Mouse (Mus musculus) embryonic facial prominence, embryonic 13.5 days (tissue): ENCODE data around the gene Cotl1. TPM values are rescaled to one million over a fixed set of nuclear protein-coding genes. Genes with fewer than 3 reads are reported as not detected.

ENCODE experiments used
- ATAC-seq: fragments of 200-750 bp; cut with Nextera tagmentation; 2 replicates; pipeline ENCODE4 v1.8.0; 2017; ENCODE audit warnings: low read depth; ENCODE audit not compliant: insufficient number of reproducible peaks, insufficient read depth, low FRiP score, low TSS enrichment
- H3K27ac ChIP-seq: fragments of 300-500 bp; sonication (generic); 2 replicates; pipeline ENCODE4 v1.5.1; 2015; ENCODE audit warnings: moderate library complexity, mild to moderate bottlenecking, inconsistent platforms
- H3K27me3 ChIP-seq: fragments of 300-500 bp; sonication (generic); 2 replicates; pipeline ENCODE4 v1.6.1; 2015; ENCODE audit warnings: mild to moderate bottlenecking, inconsistent platforms
- H3K36me3 ChIP-seq: fragments of 300-500 bp; sonication (generic); 2 replicates; pipeline ENCODE4 v1.6.1; 2015; ENCODE audit warnings: mild to moderate bottlenecking, inconsistent platforms
- H3K4me1 ChIP-seq: fragments of 300-500 bp; sonication (generic); 2 replicates; pipeline ENCODE4 v1.6.1; 2015; ENCODE audit warnings: inconsistent platforms
- H3K4me2 ChIP-seq: fragments of 300-500 bp; sonication (generic); 2 replicates; pipeline ENCODE4 v1.6.1; 2015; ENCODE audit warnings: moderate library complexity, mild to moderate bottlenecking, inconsistent platforms
- H3K4me3 ChIP-seq: fragments of 300-500 bp; sonication (generic); 2 replicates; pipeline ENCODE4 v1.5.1; 2015; ENCODE audit warnings: mild to moderate bottlenecking, inconsistent platforms
- H3K9ac ChIP-seq: fragments of 300-500 bp; sonication (generic); 2 replicates; pipeline ENCODE4 v1.6.1; 2015; ENCODE audit warnings: mild to moderate bottlenecking, inconsistent platforms
- H3K9me3 ChIP-seq: fragments of 300-500 bp; sonication (generic); 2 replicates; pipeline ENCODE4 v1.6.1; 2016; ENCODE audit warnings: inconsistent platforms
- WGBS: fragments of 180-500 bp; shearing (Covaris S2); methylation state at CpG from one replicate; pipeline ENCODE4 v1.1.7; 2015; ENCODE audit warnings: mixed read lengths; 5-methylcytosine and 5-hydroxymethylcytosine counted together
- polyA plus RNA-seq: library from polyadenylated mRNA; unstranded; fragments of >200 nt; fragmentation: Nextera tagmentation; extraction: Ambion mirVana; gene quantifications from 2 replicates; pipeline ENCODE4 v1.2.1, GENCODE M21; 2015

Gene Cotl1
- polyA plus RNA-seq, 1 experiment from 2014 or later: 71.3 TPM

- peaks cover 70% of the 10 kb centered on the region for H3K4me1 ChIP-seq
- H3K27me3 ChIP-seq: no peaks in the 10 kb centered on the region
- 0 out of 2 replicates have a peak overlapping the region, but pooled peaks have one; percentile 32 for H3K9ac ChIP-seq
- no peak overlapping the region for H3K4me2 ChIP-seq
- 45% methylated on average over 10 of the region's 10 CpGs for WGBS
- H3K36me3 ChIP-seq: no peaks in the 10 kb centered on the region
- no peak overlapping the region for H3K27ac ChIP-seq
- H3K9me3 ChIP-seq: no peaks in the 10 kb centered on the region
- no peak overlapping the region for H3K4me3 ChIP-seq
- ATAC-seq: no peak
These were observed 11.3 kb downstream of the Cotl1 start for GRCm38 (mm10) chr8:119829015-119829414.

DNA sequence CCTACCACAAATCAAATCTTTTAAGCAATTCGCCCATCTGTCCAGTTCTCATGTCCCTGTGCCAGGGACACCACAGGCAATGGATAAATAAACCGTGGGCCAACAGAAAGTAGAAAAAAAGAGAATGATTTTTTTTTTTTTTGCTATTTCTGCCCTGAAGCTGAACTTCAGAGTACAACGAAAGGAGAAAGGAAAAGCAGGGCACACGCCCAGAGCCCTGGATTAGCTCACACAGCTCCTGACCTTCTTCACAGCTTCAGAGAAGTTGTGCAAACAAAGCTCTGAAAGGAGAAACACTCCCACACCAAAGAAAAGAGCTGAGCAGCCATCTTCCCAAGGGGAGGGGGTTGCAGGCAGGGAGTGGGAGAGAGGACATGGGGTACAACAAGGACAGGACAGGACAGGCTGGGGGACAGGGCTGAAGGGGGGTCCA lies 12.6 kb downstream of the Cotl1 start:
- Histone ChIP-seq H3K9ac (no peak overlapping the region), H3K36me3 (no peaks in the 10 kb centered on the region), H3K4me3 (no peak overlapping the region), H3K4me2 (no peak overlapping the region), H3K9me3 (no peaks in the 10 kb centered on the region), H3K27ac (no peak overlapping the region), H3K4me1 (peaks cover 66% of the 10 kb centered on the region), H3K27me3 (no peaks in the 10 kb centered on the region)
- WGBS: 54% methylated on average over 4 of the region's 4 CpGs
- no peak for ATAC-seq

DNA sequence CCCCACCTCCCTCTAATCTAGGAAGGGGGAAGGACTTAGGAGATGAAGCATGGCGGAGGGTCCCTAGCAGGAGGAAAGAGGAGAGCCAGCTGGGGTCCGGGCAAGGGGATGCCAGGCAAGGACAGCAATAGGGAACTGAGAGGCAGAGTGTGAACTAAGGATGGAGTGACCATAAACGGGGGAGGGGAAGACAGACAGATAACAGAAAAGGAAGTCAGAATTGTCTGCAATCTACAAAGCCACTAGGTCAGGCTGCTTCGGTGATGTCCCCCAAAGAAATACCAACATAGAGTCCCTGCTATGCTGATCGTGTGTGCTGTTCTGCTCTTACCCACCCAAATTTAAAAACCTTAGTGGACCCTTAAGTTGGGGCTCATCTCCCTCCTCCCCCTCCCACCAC lies 13.4 kb downstream of the Cotl1 start:
- 84% methylated on average over 5 of the region's 5 CpGs for WGBS
- no peaks in the 10 kb centered on the region for H3K9me3 ChIP-seq
- H3K36me3 ChIP-seq: peaks cover 5% of the 10 kb centered on the region; the same call in 1 of the 2 replicates
- H3K4me1 ChIP-seq: peaks cover 59% of the 10 kb centered on the region
- no peak overlapping the region for H3K27ac ChIP-seq
- no peak overlapping the region for H3K9ac ChIP-seq
- H3K4me2 ChIP-seq: no peak overlapping the region
- no peak overlapping the region for H3K4me3 ChIP-seq
- H3K27me3 ChIP-seq: no peaks in the 10 kb centered on the region
- ATAC-seq: no peak

DNA sequence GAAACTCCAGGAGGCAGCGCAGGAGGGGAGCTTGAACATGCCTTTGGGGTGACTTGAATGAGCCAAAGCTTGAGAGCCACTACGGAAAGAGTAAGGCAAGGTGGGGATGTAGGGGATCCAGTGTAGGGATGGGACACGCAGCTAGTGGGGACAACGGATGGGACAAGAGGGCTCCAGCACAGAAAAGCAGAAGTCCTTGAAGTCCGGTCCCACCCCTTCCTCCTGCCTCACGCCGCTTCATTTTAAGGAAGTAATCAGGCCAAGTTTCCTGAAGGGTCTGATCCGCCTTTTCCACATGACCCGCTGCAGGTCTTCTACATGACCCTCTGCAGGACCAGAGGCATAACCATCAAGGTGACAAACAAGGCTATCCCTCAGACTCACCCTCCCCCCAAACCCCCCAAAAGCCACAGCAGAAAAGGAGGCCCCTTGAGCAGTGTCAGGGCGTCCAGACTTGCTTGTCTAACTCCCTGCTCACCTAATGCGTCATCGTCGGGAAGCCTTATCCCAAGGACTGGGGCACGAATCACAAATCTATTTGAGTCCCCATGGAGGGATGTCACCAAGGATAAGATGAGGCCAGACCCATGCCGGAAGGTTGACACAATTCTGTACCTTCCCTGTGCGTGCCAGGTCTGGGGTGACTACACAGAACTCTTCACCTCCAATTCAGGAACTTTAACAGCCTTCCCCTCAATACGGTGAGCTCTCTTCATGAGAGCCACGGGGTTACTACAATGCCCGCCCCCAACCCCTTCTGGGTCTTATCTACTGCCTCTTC lies 14.2 kb downstream of the Cotl1 start:
- ATAC-seq: no peak
- Histone ChIP-seq H3K9me3 (no peaks in the 10 kb centered on the region), H3K9ac (no peak overlapping the region), H3K27ac (no peak overlapping the region), H3K4me2 (no peak overlapping the region), H3K27me3 (no peaks in the 10 kb centered on the region), H3K36me3 (peaks cover 11% of the 10 kb centered on the region), H3K4me1 (peaks cover 50% of the 10 kb centered on the region), H3K4me3 (no peak overlapping the region)
- 82% methylated on average over 19 of the region's 19 CpGs for whole genome bisulfite sequencing

DNA sequence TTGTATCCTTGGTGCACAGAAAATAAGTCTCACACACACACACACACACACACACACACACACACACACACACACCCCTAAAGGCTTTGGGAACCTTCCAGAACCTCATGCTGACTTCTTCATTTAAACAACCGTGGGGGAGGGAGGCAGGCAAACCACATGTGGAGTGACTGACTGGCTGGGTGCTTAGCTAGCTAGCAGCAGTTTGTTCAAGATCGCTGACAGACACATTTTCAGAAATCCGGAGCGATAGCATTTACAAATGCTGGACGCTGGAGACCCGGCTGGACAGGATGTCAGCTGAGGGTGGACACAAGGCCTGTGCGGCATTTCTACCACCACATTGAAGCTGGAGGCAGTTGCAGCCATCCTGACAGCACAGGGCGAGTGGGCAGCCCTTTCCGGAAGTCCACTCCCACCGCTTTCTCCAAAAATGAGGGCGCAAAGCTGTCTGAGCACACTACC lies 15.5 kb downstream of the Cotl1 start:
- H3K36me3 ChIP-seq: peaks cover 18% of the 10 kb centered on the region

GRCm38 (mm10) chr8:119824100-119824499 lies 16.2 kb downstream of the Cotl1 start:
- H3K4me2 ChIP-seq: no peak overlapping the region
- 76% methylated on average over 4 of the region's 4 CpGs for WGBS
- ATAC-seq: no peak
- H3K27ac ChIP-seq: no peak overlapping the region
- no peak overlapping the region for H3K9ac ChIP-seq
- no peaks in the 10 kb centered on the region for H3K9me3 ChIP-seq
- peaks cover 19% of the 10 kb centered on the region for H3K36me3 ChIP-seq
- peaks cover 30% of the 10 kb centered on the region for H3K4me1 ChIP-seq
- H3K4me3 ChIP-seq: no peak overlapping the region
- no peaks in the 10 kb centered on the region for H3K27me3 ChIP-seq

More for the DNA sequence above, 15.5 kb downstream of the Cotl1 start:
- no peak for ATAC-seq
- H3K4me1 ChIP-seq: peaks cover 37% of the 10 kb centered on the region
- 74% methylated on average over 11 of the region's 11 CpGs for WGBS
- no peak overlapping the region for H3K4me2 ChIP-seq
- H3K27ac ChIP-seq: peak overlapping the region; percentile 39; the same call in 1 of the 2 replicates
- H3K9ac ChIP-seq: 0 out of 2 replicates have a peak overlapping the region, but pooled peaks have one; percentile 27
- H3K9me3 ChIP-seq: no peaks in the 10 kb centered on the region
- no peak overlapping the region for H3K4me3 ChIP-seq
- no peaks in the 10 kb centered on the region for H3K27me3 ChIP-seq

- Histone ChIP-seq H3K9ac (no peak overlapping the region), H3K4me2 (no peak overlapping the region), H3K4me3 (no peak overlapping the region), H3K9me3 (no peaks in the 10 kb centered on the region), H3K4me1 (peaks cover 22% of the 10 kb centered on the region), H3K27ac (no peak overlapping the region), H3K27me3 (no peaks in the 10 kb centered on the region), H3K36me3 (peaks cover 19% of the 10 kb centered on the region)
- 87% methylated on average over 9 of the region's 9 CpGs for WGBS
- ATAC-seq: no peak
These were observed 17.1 kb downstream of the Cotl1 start for GRCm38 (mm10) chr8:119823278-119823677.

DNA sequence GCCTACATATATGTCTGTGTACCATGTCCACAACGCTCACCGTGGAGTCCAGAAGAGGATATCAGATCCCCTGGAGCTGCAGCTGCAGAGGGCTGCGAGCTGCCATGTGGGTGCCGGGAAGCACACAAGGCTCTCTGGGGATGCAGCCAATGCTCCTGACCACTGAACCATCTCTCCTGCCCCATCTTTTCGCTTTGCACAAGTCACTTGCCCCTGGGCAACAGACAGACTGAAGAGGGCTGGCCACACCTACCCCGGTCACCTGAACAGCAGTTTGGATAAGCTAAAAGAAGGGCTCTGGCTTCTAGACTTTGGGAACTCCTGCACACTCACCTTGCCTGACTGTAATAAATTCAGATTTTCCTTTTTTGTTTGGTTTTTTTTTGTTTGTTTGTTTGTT lies 18.7 kb downstream of the Cotl1 start:
- Histone ChIP-seq H3K9ac (no peak overlapping the region), H3K9me3 (no peaks in the 10 kb centered on the region), H3K4me3 (no peak overlapping the region), H3K4me2 (no peak overlapping the region), H3K27me3 (no peaks in the 10 kb centered on the region), H3K27ac (no peak overlapping the region), H3K36me3 (peaks cover 19% of the 10 kb centered on the region), H3K4me1 (peaks cover 22% of the 10 kb centered on the region)
- WGBS: 90% methylated on average over 6 of the region's 6 CpGs
- no peak for ATAC-seq

DNA sequence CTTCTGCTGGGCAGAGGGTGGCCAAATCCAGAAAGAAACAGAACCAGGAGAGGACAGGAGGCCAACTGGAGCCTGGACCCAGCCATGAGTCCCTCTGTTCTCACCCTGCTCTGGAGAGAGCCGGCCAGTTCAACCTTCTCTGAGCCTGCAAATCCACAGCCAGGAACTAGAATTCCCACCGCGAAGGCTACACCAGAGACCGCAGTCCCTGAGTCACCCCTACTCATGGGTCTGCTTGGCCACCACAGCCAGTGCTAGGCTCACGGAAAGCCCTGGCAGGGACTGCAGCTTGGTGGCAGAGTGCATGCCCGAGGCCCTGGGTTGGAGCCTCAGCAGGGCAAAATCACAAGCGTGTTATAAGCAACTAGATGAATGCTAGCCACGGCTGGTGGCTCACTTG lies 20.4 kb downstream of the Cotl1 start:
- 89% methylated on average over 8 of the region's 8 CpGs for WGBS
- no peak overlapping the region; the same call in 1 of the 2 replicates for H3K27ac ChIP-seq
- no peak overlapping the region for H3K4me3 ChIP-seq
- no peak overlapping the region for H3K9ac ChIP-seq
- no peak overlapping the region for H3K4me2 ChIP-seq
- peaks cover 23% of the 10 kb centered on the region for H3K36me3 ChIP-seq
- no peaks in the 10 kb centered on the region for H3K9me3 ChIP-seq
- H3K27me3 ChIP-seq: no peaks in the 10 kb centered on the region
- peaks cover 27% of the 10 kb centered on the region for H3K4me1 ChIP-seq
- ATAC-seq: no peak

- no peaks in the 10 kb centered on the region for H3K27me3 ChIP-seq
- peaks cover 23% of the 10 kb centered on the region for H3K4me1 ChIP-seq
- no peak overlapping the region for H3K4me3 ChIP-seq
- peaks cover 24% of the 10 kb centered on the region for H3K36me3 ChIP-seq
- H3K27ac ChIP-seq: no peak overlapping the region
- WGBS: 77% methylated on average over 7 of the region's 7 CpGs
- H3K9ac ChIP-seq: no peak overlapping the region
- ATAC-seq: no peak
- no peaks in the 10 kb centered on the region for H3K9me3 ChIP-seq
- H3K4me2 ChIP-seq: no peak overlapping the region
These were observed 21.0 kb downstream of the Cotl1 start for GRCm38 (mm10) chr8:119819316-119819715.

- Histone ChIP-seq H3K4me2 (no peak overlapping the region), H3K9me3 (no peaks in the 10 kb centered on the region), H3K27me3 (no peaks in the 10 kb centered on the region), H3K4me3 (no peak overlapping the region), H3K27ac (no peak overlapping the region), H3K9ac (no peak overlapping the region), H3K36me3 (peaks cover 24% of the 10 kb centered on the region), H3K4me1 (peaks cover 28% of the 10 kb centered on the region)
- 27% methylated on average over 12 of the region's 12 CpGs for WGBS
- no peak for ATAC-seq
These were observed 22.9 kb downstream of the Cotl1 start for GRCm38 (mm10) chr8:119817446-119817845.

- Histone ChIP-seq H3K4me2 (no peak overlapping the region), H3K9ac (no peak overlapping the region), H3K9me3 (no peaks in the 10 kb centered on the region), H3K4me1 (peaks cover 28% of the 10 kb centered on the region), H3K27ac (no peak overlapping the region), H3K4me3 (no peak overlapping the region), H3K27me3 (no peaks in the 10 kb centered on the region), H3K36me3 (peaks cover 13% of the 10 kb centered on the region; the same call in 1 of the 2 replicates)
- ATAC-seq: no peak
- WGBS: 66% methylated on average over 6 of the region's 6 CpGs
These were observed 24.1 kb downstream of the Cotl1 start for GRCm38 (mm10) chr8:119816219-119816618.
